Mouse (Mus musculus): ENCODE data around the gene Hist2h2aa1. TPM values are rescaled to one million over a fixed set of nuclear protein-coding genes. Genes with fewer than 3 reads are reported as not detected.
"Not testable (repeated sequence)": the region's sequence is repeated elsewhere in the genome, so short reads cannot be mapped to it uniquely, and the experiment has no call there.

Hist2h2aa1 gene
- polyA plus RNA-seq, 1 experiment = 146 TPM

DNA sequence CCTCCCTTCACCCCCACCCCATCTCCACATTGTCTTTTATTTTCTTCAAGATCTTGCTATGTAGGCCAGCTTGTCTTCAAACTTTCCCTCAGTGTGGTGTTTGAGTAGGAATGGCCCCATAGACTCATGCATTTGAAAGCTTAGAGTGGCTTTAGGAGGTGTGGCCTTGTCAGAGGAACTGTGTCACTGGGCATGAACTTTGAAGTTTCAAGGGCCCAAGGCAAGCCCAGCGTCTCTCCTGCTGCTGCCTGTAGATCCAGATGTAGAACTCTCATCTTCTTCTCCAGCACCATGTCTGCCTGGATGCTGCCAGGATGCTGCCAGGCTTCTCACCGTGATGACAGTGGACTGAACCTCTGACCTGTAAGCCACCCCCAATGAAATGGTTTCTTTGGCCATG lies 16.5 kb upstream of the Hist2h2aa1 start:
- no peak for DNase-seq (ENCODE audit: extremely low spot score in 1 of 2, low spot score in 1 of 2)

DNA sequence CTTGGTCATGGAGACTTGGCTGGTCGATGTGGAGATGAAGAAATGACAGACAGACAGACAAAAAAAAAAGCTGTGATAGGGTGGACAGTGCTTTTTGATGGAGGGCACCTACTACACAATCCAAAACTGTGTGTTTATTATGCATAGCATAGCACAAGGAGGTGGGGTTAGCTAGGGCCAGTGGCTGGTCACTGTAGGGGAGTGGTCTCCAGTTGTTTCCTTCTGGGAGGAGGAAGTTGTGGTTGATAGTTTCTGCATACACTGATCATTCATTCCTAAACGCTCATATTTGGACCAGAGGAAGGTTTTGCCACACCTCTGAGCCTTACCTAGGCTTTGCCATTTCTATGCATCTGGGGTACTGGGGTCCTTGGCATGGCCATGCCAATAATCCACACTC lies 14.9 kb upstream of the Hist2h2aa1 start:
- no peak for DNase-seq (ENCODE audit: extremely low spot score in 1 of 2, low spot score in 1 of 2)

DNA sequence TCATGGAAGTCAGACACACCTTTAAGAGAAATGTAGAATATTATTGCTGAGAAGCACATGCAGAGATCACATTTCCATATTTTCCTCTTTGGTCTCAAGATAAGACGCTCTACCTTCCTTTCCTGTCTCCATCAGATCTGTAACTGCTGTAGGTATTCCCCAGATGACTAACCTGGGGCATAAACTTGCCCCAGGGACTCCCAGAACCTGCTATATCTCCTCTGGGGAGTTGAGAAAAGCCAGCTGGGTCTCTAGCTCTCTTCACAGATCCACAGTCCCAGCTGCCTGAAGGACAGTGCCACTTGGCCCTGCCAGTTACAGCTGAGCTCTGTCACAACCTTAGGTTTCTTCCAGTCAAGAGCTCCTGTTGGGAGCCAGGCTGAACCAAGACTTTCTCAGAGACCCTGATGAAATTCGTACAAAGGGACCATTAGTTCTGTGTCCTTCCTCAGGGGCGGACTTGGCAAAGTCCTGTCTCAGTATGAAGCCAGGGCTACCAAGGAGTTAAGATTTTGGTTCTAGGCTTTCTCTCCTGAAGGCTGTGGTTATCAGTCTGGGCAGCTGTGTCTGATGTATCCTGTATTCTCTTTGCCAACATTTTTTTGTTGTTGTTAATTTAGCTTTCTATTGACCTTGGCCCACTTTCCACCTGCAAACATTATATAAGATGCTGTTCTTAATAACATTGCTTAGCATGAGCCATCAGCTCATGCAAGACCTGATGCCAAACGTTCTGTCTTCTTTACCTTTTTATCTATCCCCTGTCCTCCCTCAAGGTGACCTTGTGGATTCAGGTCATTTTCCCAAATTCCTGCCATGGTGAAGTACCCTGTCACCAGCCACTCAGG lies 14.2 kb upstream of the Hist2h2aa1 start:
- no peak for DNase-seq (ENCODE audit: extremely low spot score in 1 of 2, low spot score in 1 of 2)

DNA sequence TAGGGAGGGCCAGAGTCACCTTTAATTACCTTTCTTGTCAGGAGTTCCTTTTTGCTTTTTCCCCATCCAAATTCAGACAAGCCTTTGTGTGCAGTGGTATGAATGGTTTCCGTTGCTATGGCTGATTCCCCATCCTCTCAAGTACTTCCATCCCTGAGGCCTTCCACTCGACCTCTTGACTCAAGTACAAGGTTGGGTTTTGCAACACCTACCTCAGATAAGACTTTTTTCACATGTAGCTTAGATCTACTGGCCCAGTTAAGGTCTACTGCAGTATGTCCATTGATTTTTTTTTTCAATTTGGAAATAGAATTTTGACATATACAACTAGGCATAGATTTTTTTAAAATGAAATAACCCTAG lies 13.6 kb upstream of the Hist2h2aa1 start:
- no peak for DNase-seq (ENCODE audit: extremely low spot score in 1 of 2, low spot score in 1 of 2)

DNA sequence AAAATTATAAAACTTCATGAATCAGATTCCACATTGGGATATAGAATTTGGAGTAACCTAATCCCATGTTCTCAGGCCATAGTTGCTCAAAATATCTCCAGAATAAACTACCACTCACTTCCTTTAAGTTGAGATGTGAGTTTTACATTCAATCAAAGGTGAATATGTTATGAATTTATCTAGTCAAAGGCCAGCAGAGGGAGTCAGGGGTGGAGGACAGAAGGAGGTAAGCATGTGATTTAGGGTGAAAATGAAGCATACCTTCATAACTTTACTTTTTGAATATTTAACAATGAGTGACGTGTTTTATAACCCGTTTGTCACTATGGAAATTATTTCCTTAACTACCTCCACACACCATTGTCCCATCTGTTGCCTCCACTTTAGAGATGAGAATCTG lies 10.4 kb upstream of the Hist2h2aa1 start:
- DNase-seq (ENCODE audit: extremely low spot score in 1 of 2, low spot score in 1 of 2) = no peak

DNA sequence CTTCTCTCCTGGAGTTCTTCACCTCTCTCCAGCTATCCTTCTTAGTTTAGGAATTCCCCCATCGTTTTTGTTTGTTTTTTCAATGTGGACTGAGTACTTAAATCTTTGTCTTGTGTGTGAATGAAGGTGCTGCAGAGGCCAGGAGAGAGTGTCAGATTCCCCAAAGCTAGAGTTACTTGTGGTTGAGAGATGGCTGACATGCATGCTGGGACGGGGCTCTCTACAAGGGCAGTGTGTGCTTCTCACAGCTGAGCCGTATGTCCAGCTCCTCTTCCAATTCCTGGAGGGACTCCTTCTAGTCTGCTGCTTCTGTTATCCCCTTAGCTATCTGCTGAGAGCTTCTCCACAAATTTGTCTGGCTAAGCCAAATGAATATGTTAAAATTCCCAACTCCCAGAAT lies 9.5 kb upstream of the Hist2h2aa1 start:
- no peak for DNase-seq (ENCODE audit: extremely low spot score in 1 of 2, low spot score in 1 of 2)

DNA sequence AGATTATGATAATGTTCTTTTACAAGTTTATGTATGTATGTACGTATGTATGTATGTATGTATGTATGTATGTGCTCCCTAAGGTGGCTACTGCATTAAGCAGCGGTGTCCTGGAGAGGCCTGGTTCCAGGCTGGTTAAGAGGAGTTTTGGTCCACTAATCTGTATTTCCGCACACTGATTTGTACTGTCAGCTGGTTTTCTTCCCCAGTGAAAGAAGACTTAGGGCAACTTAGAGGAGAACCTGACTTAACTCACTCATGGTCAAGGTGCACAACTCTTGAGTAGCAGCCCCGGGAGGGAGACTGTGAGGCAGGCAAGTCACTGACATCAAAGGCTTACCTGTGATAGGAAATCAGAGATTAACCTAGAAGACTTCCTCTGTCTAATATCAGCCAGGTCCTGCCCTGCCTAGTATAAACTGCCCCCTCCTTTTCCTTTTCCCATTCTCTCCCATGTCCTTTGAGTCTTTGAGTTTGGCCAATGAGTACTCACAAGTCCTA lies 8.4 kb upstream of the Hist2h2aa1 start:
- DNase-seq (ENCODE audit: extremely low spot score in 1 of 2, low spot score in 1 of 2) = no peak

DNA sequence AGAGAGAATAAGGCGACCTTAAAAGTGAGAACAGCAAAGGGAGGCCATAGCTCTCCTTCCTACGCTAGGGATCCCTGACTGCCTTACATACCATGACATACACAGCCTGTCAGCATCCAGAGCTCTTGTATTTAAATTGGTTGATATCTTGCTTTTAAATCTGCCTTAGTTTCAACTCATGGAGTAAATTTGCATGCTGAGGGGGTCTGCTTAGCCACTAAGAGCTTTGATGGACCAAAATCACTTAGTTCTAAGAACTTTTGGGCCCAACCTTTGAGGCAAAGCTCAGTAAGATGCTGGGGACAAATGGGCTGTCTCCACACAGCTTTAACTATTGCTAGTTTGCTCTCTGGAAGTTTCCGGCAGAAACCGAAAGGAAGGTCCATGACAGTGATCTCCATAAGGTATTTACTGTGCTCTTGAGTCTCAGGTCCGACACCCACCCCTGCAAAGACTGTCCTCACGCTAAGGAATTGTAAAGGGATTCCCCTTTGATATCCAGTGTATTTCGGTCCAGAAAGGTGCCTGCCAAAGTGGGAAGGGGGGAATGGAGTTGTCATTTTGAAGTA lies 7.9 kb upstream of the Hist2h2aa1 start:
- DNase-seq (ENCODE audit: extremely low spot score in 1 of 2, low spot score in 1 of 2) = no peak

DNA sequence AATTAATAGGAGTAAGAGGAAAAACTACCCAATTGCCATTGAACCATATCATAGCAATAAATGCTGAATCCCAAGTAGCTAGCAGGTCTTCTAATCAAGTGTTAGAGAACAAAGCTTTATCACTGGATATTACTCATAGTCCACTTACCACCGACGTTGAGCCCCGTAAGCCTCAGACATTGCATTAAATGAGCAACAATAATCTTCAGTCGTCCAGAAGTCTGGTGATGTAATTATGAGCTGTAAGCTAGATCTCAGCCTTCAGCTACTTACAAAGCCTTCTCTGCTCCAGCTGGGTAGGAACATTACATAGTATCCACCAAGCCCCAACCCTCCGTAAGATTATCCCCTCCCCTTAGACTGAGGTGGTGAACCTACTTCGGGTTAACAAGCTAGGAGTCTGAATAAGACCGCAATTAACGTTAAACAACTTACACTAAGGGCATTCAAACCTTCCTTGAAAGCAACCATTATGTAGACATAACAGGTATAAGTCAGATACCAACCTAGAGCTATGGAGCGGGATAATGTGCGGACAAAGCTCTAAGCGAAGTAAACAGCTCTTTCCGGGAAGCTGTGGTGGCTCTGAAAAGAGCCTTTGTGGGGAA lies 7.3 kb upstream of the Hist2h2aa1 start:
- no peak for DNase-seq (ENCODE audit: extremely low spot score in 1 of 2, low spot score in 1 of 2)

DNA sequence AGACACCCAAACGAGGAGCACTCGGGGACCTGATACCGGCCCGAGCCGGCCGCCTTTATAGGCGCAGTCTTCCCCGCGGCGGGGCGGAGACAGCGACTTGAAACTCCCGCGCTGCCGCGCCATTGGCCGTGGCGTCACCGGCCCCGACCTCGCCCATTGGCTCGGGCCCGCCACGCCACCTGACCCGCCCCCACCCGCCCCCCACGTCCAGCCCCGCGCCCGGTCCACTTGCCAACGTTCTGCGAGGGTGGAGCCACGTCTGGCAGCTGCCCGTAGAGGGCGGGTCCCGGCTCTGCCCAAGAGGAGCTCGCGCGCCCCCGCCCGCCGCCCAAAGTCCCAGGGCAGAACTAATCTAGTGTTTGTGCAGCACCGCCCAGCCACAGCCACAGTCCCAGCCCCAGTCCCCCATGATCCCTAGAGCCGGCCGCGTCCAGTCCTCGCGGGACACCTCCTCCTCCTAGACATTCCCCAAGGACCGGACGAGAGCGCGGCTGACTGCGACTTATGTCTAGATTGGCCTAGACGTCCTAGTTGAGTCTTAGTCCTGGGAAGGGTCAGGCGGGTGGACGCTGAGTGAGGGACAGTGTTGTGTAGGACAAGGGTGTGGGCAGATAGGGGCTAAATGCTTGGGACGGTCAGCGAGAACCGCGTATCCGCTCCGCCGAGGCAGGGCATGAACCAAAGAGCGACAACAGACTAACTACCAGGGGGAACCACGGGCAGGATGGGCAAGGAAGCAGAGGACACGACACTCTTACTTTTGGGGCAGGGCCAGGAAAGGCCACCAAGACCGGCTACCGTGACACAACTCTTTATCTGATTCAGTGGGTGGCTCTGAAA lies 6.1 kb upstream of the Hist2h2aa1 start, which contains the start of gene Hist2h3c2:
TSS of gene Hist2h3c2 (minus strand) at position 174 of the 840 bp plus-strand sequence.
- DNase-seq (ENCODE audit: extremely low spot score in 1 of 2, low spot score in 1 of 2) = not testable (repeated sequence)

DNA sequence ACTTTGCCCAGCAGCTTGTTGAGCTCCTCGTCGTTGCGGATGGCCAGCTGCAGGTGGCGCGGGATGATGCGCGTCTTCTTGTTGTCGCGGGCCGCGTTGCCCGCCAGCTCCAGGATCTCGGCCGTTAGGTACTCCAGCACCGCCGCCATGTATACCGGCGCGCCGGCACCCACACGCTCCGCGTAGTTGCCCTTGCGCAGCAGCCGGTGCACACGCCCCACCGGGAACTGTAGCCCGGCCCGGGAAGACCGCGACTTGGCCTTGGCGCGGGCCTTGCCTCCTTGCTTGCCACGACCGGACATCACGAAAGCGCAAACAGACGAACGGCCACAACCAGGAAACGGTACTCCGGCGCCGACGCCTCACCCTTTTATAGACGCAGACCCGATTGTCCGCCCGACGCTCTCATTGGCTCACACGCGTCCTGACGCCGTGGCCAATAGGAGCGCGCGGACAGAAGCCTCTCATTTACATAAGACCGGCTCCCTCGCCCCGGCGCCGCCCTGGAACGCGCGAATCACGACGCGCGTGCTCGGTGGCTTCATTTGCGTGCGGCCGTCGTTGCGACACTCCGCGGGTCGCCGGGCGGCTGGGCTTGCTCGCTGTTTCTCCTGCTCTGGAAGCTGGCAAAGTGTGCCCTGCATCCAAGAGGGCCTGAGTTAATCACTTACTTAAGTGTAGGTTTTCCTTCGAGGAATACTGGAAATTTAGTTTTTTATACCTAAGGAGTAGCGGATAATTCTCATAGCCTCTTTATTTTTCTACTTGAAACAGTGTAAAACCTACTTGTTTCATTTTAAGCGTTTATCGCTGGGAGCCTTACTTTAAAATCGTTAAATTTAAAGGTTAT lies 5.1 kb upstream of the Hist2h2aa1 start, which contains the start of gene Hist2h2aa2:
TSS of gene Hist2h2aa2 (minus strand) at position 328 of the 850 bp plus-strand sequence.
- DNase-seq (ENCODE audit: extremely low spot score in 1 of 2, low spot score in 1 of 2) = peak; percentile 88 to 99

DNA sequence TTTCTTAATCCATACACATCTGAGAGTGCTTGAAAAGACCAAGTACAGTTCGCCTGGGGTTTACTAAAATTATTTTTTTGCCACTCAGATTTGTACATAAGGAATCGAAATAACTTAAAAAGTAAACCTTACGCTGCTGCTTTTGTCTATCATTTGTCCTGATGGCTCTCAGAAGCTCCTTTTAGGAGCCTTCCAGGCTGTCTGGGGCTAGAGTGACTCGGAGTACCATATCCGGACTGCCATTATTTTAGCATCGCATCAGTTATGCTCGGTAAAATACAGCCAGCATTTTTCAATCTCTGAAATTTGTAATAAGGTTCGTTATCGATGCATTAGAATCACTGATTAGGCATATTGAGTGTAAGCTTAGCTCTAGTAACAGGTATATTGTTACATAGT lies 4.5 kb upstream of the Hist2h2aa1 start:
- no peak for DNase-seq (ENCODE audit: extremely low spot score in 1 of 2, low spot score in 1 of 2)

DNA sequence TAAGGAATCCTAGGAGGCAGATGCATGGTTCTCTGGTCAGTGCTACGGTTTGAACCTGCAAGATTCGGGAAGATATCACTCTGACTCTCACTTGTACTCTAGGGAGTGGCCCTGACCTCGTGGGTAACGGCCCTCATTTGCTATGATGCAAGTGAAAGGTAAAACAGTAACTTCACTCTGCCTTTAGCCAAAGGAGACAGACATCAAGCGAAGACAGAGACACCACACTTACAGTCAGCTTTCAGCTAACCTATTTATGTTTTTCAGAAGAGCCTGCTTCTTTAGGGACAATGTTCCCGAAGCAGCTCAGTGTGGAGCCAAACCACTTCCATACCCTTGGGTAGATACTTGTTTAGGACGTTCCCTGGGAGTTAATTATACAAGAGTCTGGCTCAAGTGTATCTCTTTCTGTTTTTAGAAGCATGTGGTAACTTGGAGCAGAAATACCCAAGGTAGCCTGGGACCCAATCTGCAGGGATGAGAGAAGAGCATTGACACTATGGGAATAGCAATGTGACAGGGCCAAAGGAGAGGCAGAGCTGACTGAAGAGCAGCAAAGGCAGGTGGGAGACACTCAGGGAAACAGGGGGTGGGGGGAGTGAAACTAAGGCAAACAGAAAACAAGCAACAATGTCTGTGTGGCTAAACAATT lies 1.2 kb upstream of the Hist2h2aa1 start:
- no peak for DNase-seq (ENCODE audit: extremely low spot score in 1 of 2, low spot score in 1 of 2)

DNA sequence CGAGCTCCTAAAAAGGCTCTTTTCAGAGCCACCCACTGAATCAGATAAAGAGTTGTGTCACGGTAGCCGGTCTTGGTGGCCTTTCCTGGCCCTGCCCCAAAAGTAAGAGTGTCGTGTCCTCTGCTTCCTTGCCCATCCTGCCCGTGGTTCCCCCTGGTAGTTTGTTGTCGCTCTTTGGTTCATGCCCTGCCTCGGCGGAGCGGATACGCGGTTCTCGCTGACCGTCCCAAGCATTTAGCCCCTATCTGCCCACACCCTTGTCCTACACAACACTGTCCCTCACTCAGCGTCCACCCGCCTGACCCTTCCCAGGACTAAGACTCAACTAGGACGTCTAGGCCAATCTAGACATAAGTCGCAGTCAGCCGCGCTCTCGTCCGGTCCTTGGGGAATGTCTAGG lies 721 bp downstream of the Hist2h2aa1 start:
- not testable (repeated sequence) for DNase-seq (ENCODE audit: extremely low spot score in 1 of 2, low spot score in 1 of 2)

DNA sequence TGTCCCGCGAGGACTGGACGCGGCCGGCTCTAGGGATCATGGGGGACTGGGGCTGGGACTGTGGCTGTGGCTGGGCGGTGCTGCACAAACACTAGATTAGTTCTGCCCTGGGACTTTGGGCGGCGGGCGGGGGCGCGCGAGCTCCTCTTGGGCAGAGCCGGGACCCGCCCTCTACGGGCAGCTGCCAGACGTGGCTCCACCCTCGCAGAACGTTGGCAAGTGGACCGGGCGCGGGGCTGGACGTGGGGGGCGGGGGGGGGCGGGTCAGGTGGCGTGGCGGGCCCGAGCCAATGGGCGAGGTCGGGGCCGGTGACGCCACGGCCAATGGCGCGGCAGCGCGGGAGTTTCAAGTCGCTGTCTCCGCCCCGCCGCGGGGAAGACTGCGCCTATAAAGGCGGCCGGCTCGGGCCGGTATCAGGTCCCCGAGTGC lies 1.1 kb downstream of the Hist2h2aa1 start, which contains the start of gene Hist2h3c1:
TSS of gene Hist2h3c1 (plus strand) at position 259 of the 430 bp plus-strand sequence.
- DNase-seq (ENCODE audit: extremely low spot score in 1 of 2, low spot score in 1 of 2) = not testable (repeated sequence)

DNA sequence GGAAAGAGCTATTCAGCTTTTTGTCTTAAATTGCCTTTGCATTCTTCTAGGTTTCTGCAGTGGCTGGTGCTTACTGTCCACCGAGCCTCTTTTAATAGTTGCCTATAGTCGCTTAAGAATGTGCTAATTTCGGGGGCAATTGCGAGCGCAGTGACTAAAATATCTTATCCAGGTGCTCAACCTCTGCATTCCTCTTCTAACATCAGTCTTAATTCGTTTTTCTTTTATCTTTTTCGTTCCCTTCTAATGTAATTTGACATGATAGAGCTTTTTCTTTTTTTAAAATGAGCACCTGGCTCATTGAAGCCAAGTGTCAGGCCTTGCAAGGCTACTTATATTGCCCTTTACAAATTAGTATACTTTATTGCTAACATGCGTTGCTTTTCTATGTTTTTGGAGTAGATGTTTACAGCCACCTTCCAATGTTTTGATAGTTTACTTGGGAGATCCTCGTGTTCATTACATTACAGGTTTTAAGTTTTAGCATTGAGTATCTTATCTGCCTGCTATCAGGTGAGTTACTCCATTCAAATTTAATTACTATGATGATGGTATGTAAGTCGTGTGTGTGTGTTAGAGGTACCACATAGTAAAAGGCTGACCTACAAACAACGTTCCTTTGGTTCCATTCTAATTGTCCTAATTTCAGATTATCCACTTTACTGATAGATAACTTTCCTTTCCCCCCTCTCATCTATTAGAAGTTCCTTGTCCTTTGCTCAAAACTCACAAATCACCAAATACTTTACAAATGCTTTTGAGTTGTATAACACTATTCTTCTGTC lies 2.3 kb downstream of the Hist2h2aa1 start:
- DNase-seq (ENCODE audit: extremely low spot score in 1 of 2, low spot score in 1 of 2) = no peak

DNA sequence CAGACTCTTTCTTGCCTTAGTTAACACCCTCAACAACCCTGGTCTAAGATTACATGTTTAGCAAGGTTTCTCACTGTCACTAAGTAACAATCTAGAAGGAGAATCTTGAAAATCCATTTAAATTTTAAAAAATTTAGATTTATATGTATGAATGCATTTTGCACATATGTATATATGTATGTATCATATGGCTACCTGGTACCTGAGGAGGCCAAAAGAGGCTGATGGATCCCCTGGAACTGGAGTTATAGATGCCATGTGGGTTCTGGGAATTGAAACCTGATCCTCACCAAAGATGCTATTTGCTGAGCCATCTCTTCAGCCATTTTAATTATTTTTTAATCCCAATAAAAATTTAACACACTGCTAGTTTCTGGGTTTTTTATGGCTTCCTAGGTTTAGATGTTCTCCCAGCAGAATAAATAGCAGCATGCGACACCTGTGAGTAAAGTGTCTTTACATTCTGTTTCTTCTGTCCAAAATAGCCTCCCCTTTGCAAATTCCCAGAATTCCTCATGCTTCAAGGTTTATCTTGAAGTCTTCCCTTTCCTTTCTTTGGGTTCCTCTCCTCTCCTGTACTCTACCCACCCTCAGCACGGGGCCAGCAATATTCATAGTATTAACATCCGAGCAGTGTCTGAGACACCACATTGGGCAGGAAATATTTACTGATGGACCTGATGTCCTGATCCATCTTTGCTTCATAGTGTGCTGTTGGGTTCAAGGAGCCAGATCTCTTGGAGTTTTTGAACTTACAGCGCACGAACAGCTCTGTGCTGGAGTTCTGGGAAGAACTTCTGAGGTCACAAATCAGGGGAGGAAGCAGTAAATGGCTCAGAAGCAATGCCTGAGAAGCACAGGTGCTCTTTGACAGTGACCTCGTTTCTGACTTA lies 3.1 kb downstream of the Hist2h2aa1 start:
- DNase-seq (ENCODE audit: extremely low spot score in 1 of 2, low spot score in 1 of 2) = no peak
